Mouse (Mus musculus) bone marrow macrophage, adult 2 months (primary cell): ENCODE data around the gene Apol9a.

Experiments used
- CTCF ChIP-seq: IDR thresholded peaks from 2 replicates; pipeline ENCODE4 v1.5.1; 2012; ENCODE audit warnings: low read depth, mild to moderate bottlenecking, low read length, moderate library complexity
- POLR2A ChIP-seq: IDR thresholded peaks from 2 replicates; pipeline ENCODE4 v1.6.1; 2012; ENCODE audit warnings: mild to moderate bottlenecking, low read depth, low read length, borderline replicate concordance

GRCm38 (mm10) chr15:77382880-77383279 lies 28.1 kb downstream of the Apol9a start:
- TF ChIP-seq POLR2A (no peak), CTCF (no peak)
